Mouse (Mus musculus): ENCODE data around the gene Ptch2. TPM values are rescaled to one million over a fixed set of nuclear protein-coding genes. Genes with fewer than 3 reads are reported as not detected.

Gene Ptch2
- polyA plus RNA-seq, 1 experiment from 2014 or later = 6.4 TPM

DNA sequence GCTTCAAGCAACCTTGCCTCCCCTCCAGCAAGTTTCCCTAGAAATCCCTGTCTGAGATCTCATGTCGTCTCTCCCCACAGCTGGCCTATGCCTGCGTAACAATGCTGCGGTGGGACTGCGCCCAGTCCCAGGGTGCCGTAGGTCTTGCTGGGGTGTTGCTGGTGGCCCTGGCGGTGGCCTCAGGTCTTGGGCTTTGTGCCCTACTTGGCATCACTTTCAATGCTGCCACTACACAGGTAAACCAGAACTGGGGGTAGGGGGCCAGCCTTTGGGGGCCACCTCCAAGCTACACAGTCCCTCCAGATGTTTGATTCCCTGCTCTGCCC is 12.6 kb downstream of the Ptch2 start:
- ATAC-seq (replicated peaks; ENCODE audit: low FRiP score) (no peak), DNase-seq (ENCODE audit: low spot score) (no peak)
- no peaks in the 10 kb centered on the region for H3K9me3 ChIP-seq (ENCODE audit: control insufficient read depth, low read length)
- H3K27ac ChIP-seq (ENCODE audit: low read depth, low read length) = no peak overlapping the region
- H3K4me1 ChIP-seq (replicated peaks; ENCODE audit: control insufficient read depth, insufficient read depth, low read length) = no peaks in the 10 kb centered on the region
- WGBS = 97% methylated on average over 6 of the region's 6 CpGs
- peaks cover 2% of the 10 kb centered on the region; the same call in 1 of the 2 replicates for H3K36me3 ChIP-seq (ENCODE audit: control insufficient read depth, insufficient read depth, low read length)
- no peaks in the 10 kb centered on the region for H3K27me3 ChIP-seq (ENCODE audit: control insufficient read depth, insufficient read depth, low read length)
- no peak overlapping the region for H3K4me3 ChIP-seq (ENCODE audit: low read depth, low read length)
- H3K9ac ChIP-seq (ENCODE audit: low read length) = no peak overlapping the region
- no peak overlapping the region for H3K4me2 ChIP-seq (ENCODE audit: low read depth, low read length, severe bottlenecking)

DNA sequence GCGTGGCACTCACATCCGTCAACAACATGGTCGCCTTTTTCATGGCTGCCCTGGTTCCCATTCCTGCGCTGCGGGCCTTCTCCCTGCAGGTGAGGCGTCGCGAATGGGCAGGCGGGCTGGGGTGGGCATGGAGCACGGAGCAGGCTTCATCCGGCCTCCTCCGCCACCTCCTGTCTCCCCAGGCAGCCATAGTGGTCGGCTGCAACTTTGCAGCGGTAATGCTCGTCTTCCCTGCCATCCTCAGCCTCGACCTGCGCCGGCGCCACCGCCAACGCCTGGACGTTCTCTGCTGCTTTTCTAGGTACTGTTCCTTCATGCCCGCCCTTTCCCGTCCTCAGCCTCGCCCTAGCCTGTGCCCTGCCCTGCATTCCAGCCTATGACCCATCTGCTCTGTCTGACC is 13.5 kb downstream of the Ptch2 start:
- WGBS = 92% methylated on average over 25 of the region's 25 CpGs
- no peak overlapping the region for H3K9ac ChIP-seq (ENCODE audit: low read length)
- no peak overlapping the region for H3K4me3 ChIP-seq (ENCODE audit: low read depth, low read length)
- no peak for ATAC-seq (replicated peaks; ENCODE audit: low FRiP score)
- peaks cover 2% of the 10 kb centered on the region; the same call in 1 of the 2 replicates for H3K36me3 ChIP-seq (ENCODE audit: control insufficient read depth, insufficient read depth, low read length)
- H3K4me2 ChIP-seq (ENCODE audit: low read depth, low read length, severe bottlenecking) = no peak overlapping the region
- H3K27me3 ChIP-seq (ENCODE audit: control insufficient read depth, insufficient read depth, low read length) = no peaks in the 10 kb centered on the region
- no peak for DNase-seq (ENCODE audit: low spot score)
- no peaks in the 10 kb centered on the region for H3K9me3 ChIP-seq (ENCODE audit: control insufficient read depth, low read length)
- no peaks in the 10 kb centered on the region for H3K4me1 ChIP-seq (replicated peaks; ENCODE audit: control insufficient read depth, insufficient read depth, low read length)
- H3K27ac ChIP-seq (ENCODE audit: low read depth, low read length) = no peak overlapping the region

DNA sequence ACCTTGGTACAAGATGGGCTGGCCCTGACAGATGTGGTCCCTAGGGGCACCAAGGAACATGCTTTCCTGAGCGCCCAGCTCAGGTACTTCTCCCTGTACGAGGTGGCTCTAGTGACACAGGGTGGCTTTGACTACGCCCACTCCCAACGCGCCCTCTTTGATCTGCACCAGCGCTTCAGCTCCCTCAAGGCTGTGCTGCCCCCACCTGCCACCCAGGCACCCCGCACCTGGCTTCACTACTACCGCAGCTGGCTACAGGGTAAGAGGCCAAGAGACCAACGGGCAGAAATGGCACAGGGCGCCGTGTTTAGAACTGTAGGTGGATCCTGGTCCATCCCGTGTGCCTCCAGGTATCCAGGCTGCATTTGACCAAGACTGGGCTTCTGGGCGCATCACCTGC is 14.4 kb downstream of the Ptch2 start:
- Histone ChIP-seq H3K4me3 (ENCODE audit: low read depth, low read length) (no peak overlapping the region), H3K9ac (ENCODE audit: low read length) (no peak overlapping the region), H3K36me3 (ENCODE audit: control insufficient read depth, insufficient read depth, low read length) (peaks cover 2% of the 10 kb centered on the region; the same call in 1 of the 2 replicates), H3K4me1 (replicated peaks; ENCODE audit: control insufficient read depth, insufficient read depth, low read length) (no peaks in the 10 kb centered on the region), H3K4me2 (ENCODE audit: low read depth, low read length, severe bottlenecking) (no peak overlapping the region), H3K27me3 (ENCODE audit: control insufficient read depth, insufficient read depth, low read length) (no peaks in the 10 kb centered on the region), H3K27ac (ENCODE audit: low read depth, low read length) (no peak overlapping the region), H3K9me3 (ENCODE audit: control insufficient read depth, low read length) (no peaks in the 10 kb centered on the region)
- WGBS = 89% methylated on average over 13 of the region's 13 CpGs
- no peak for ATAC-seq (replicated peaks; ENCODE audit: low FRiP score)
- DNase-seq (ENCODE audit: low spot score) = no peak

DNA sequence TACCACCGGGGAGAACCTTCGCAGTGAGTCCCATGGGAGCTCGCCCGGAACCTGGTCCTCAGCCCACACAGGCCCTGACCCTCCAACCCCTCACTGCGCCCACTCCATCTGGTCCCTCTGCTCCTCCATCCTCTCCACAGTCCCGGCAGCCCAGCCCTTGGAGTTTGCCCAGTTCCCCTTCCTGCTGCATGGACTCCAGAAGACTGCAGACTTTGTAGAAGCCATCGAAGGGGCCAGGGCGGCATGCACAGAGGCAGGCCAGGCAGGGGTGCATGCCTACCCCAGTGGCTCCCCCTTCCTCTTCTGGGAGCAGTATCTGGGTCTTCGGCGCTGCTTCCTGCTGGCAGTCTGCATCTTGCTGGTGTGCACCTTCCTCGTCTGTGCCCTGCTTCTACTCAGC is 15.1 kb downstream of the Ptch2 start:
- DNase-seq (ENCODE audit: low spot score) (no peak), ATAC-seq (replicated peaks; ENCODE audit: low FRiP score) (no peak)
- H3K4me3 ChIP-seq (ENCODE audit: low read depth, low read length) = no peak overlapping the region
- no peak overlapping the region for H3K4me2 ChIP-seq (ENCODE audit: low read depth, low read length, severe bottlenecking)
- no peaks in the 10 kb centered on the region for H3K27me3 ChIP-seq (ENCODE audit: control insufficient read depth, insufficient read depth, low read length)
- 93% methylated on average over 11 of the region's 11 CpGs for WGBS
- no peak overlapping the region for H3K9ac ChIP-seq (ENCODE audit: low read length)
- H3K4me1 ChIP-seq (replicated peaks; ENCODE audit: control insufficient read depth, insufficient read depth, low read length) = no peaks in the 10 kb centered on the region
- H3K27ac ChIP-seq (ENCODE audit: low read depth, low read length) = no peak overlapping the region
- no peaks in the 10 kb centered on the region for H3K9me3 ChIP-seq (ENCODE audit: control insufficient read depth, low read length)
- peaks cover 2% of the 10 kb centered on the region; the same call in 1 of the 2 replicates for H3K36me3 ChIP-seq (ENCODE audit: control insufficient read depth, insufficient read depth, low read length)

DNA sequence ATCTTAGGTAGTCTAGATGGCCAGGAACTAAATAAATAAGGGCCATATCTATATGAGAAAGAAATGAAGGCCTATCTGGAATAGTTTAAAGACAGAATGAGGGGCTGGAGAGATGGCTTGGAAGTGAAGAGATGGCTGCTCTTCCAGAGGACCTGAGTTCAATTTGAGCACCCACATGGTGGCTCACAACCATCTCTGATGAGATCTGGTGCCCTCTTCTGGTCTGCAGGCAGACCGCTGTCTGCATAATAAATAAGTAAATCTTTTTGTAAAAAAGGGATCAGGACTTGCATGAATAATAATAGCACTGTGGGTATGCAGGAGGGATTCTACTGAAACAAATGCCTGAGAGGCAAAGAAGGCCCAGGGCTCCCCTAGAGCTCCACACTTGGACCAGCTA is 17.4 kb downstream of the Ptch2 start:
- WGBS = 76% methylated on average over 1 of the region's 1 CpGs
- H3K4me1 ChIP-seq (replicated peaks; ENCODE audit: control insufficient read depth, insufficient read depth, low read length) = no peaks in the 10 kb centered on the region
- H3K4me3 ChIP-seq (ENCODE audit: low read depth, low read length) = no peak overlapping the region
- no peaks in the 10 kb centered on the region for H3K9me3 ChIP-seq (ENCODE audit: control insufficient read depth, low read length)
- H3K27me3 ChIP-seq (ENCODE audit: control insufficient read depth, insufficient read depth, low read length) = no peaks in the 10 kb centered on the region
- H3K36me3 ChIP-seq (ENCODE audit: control insufficient read depth, insufficient read depth, low read length) = peaks cover 2% of the 10 kb centered on the region; the same call in 1 of the 2 replicates
- DNase-seq (ENCODE audit: low spot score) (no peak), ATAC-seq (replicated peaks; ENCODE audit: low FRiP score) (no peak)
- no peak overlapping the region for H3K27ac ChIP-seq (ENCODE audit: low read depth, low read length)
- no peak overlapping the region for H3K9ac ChIP-seq (ENCODE audit: low read length)
- H3K4me2 ChIP-seq (ENCODE audit: low read depth, low read length, severe bottlenecking) = no peak overlapping the region

DNA sequence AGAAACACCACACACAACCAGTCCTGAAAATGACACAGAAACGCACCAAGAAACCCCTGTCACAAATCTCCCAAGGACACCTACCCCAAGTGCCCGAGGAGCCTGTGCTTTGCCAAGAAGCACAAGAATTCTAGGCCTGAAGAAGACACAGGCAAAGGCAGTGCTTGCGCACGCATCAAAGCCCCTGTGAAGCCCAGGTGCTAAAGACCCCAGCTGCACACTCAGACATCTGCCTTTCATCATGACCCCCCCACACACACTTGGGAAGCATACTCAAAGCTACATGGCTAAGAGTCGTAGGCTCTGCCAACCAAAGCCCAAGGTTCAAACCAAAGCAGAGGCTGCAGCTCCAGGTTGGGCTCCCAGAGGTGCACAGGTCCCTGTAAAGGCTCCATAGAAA is 19.7 kb downstream of the Ptch2 start:
- WGBS = 82% methylated on average over 5 of the region's 5 CpGs
- no peaks in the 10 kb centered on the region for H3K9me3 ChIP-seq (ENCODE audit: control insufficient read depth, low read length)
- no peak overlapping the region for H3K9ac ChIP-seq (ENCODE audit: low read length)
- no peak overlapping the region for H3K4me3 ChIP-seq (ENCODE audit: low read depth, low read length)
- no peaks in the 10 kb centered on the region for H3K27me3 ChIP-seq (ENCODE audit: control insufficient read depth, insufficient read depth, low read length)
- no peak overlapping the region for H3K4me2 ChIP-seq (ENCODE audit: low read depth, low read length, severe bottlenecking)
- 0 out of 2 replicates have a peak, but pooled peaks cover 2% of the 10 kb centered on the region for H3K36me3 ChIP-seq (ENCODE audit: control insufficient read depth, insufficient read depth, low read length)
- no peaks in the 10 kb centered on the region; the same call in 1 of the 2 replicates for H3K4me1 ChIP-seq (replicated peaks; ENCODE audit: control insufficient read depth, insufficient read depth, low read length)
- no peak overlapping the region for H3K27ac ChIP-seq (ENCODE audit: low read depth, low read length)
- ATAC-seq (replicated peaks; ENCODE audit: low FRiP score) = no peak
- DNase-seq (ENCODE audit: low spot score) = no peak

DNA sequence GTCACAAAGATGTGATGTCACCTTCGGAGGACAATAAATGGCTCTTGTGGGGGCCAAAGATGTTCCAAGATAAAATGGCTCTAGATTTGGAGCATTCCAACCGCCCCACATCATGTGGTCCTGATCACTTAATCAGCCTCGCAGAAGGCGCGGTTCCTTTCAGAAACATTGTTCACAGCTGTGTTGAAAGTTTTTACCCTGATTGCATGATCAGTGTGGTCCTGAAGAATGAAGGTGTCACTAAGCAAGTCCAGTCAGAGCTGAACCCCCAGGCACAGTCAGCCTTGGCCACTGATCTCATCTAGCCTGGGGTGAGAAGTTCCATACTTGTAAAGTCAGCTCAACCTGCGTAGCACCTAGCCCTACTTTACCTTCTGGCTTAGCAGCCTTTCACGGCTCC is 22.1 kb downstream of the Ptch2 start:
- Histone ChIP-seq H3K9ac (ENCODE audit: low read length) (no peak overlapping the region), H3K36me3 (ENCODE audit: control insufficient read depth, insufficient read depth, low read length) (no peaks in the 10 kb centered on the region), H3K4me2 (ENCODE audit: low read depth, low read length, severe bottlenecking) (no peak overlapping the region), H3K27ac (ENCODE audit: low read depth, low read length) (no peak overlapping the region), H3K9me3 (ENCODE audit: control insufficient read depth, low read length) (no peaks in the 10 kb centered on the region), H3K4me3 (ENCODE audit: low read depth, low read length) (no peak overlapping the region), H3K4me1 (replicated peaks; ENCODE audit: control insufficient read depth, insufficient read depth, low read length) (peaks cover 5% of the 10 kb centered on the region), H3K27me3 (ENCODE audit: control insufficient read depth, insufficient read depth, low read length) (no peaks in the 10 kb centered on the region)
- WGBS = 96% methylated on average over 7 of the region's 7 CpGs
- DNase-seq (ENCODE audit: low spot score) (no peak), ATAC-seq (replicated peaks; ENCODE audit: low FRiP score) (no peak)

DNA sequence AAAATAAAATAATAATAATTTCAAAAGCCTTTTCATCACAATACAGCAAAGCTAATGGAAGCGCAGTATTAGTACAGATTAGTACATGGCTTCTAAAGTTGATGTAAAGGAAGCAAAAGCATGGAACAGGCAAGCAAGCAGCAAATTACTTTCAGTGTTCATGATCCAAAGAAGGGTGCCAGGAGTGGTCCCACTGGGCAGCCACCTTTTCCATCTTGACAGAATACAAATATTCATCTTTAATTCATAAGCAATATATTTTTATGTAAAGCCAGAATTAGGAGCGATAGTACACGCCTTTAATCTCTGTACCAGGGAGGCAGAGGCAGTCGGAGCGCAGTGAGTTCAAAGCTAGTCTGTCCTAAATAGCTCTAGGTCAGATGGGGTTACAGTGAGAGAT is 23.8 kb downstream of the Ptch2 start:
- H3K9me3 ChIP-seq (ENCODE audit: control insufficient read depth, low read length) = no peaks in the 10 kb centered on the region
- no peak for DNase-seq (ENCODE audit: low spot score)
- peak overlapping the region; percentile 65 for H3K9ac ChIP-seq (ENCODE audit: low read length)
- H3K36me3 ChIP-seq (ENCODE audit: control insufficient read depth, insufficient read depth, low read length) = no peaks in the 10 kb centered on the region
- peaks cover 5% of the 10 kb centered on the region for H3K4me1 ChIP-seq (replicated peaks; ENCODE audit: control insufficient read depth, insufficient read depth, low read length)
- H3K27ac ChIP-seq (ENCODE audit: low read depth, low read length) = peak overlapping the region; percentile 73; the same call in 1 of the 2 replicates
- H3K4me3 ChIP-seq (ENCODE audit: low read depth, low read length) = peak overlapping the region; percentile 66
- WGBS = 81% methylated on average over 5 of the region's 5 CpGs
- no peaks in the 10 kb centered on the region for H3K27me3 ChIP-seq (ENCODE audit: control insufficient read depth, insufficient read depth, low read length)
- ATAC-seq (replicated peaks; ENCODE audit: low FRiP score) = no peak; the same call in 1 of the 2 replicates
- H3K4me2 ChIP-seq (ENCODE audit: low read depth, low read length, severe bottlenecking) = peak overlapping the region; percentile 89

DNA sequence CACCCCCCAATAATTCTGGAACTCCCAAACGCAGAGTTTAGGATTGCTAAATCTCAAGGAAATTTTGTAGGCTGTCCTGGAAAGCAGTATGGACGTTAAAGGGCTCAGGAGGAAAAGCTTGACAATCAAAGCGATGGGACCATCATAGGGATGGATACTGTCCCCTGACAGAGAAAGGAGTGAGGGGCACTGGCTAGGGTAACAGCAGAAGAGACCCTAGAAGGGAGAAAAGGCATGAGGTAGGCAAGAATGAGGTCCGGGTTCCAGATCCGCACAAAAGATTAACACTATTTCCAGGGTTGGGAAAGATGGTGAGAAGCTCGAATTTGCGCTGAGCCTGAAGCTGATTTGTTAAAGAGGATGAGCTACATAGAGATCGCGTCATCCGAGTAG is 24.2 kb downstream of the Ptch2 start:
- 9% methylated on average over 10 of the region's 10 CpGs for WGBS
- Histone ChIP-seq H3K27me3 (ENCODE audit: control insufficient read depth, insufficient read depth, low read length) (no peaks in the 10 kb centered on the region), H3K4me3 (ENCODE audit: low read depth, low read length) (peak overlapping the region; percentile 66), H3K4me1 (replicated peaks; ENCODE audit: control insufficient read depth, insufficient read depth, low read length) (peaks cover 6% of the 10 kb centered on the region), H3K9ac (ENCODE audit: low read length) (peak overlapping the region; percentile 65), H3K4me2 (ENCODE audit: low read depth, low read length, severe bottlenecking) (peak overlapping the region; percentile 89), H3K27ac (ENCODE audit: low read depth, low read length) (peak overlapping the region; percentile 73), H3K9me3 (ENCODE audit: control insufficient read depth, low read length) (no peaks in the 10 kb centered on the region), H3K36me3 (ENCODE audit: control insufficient read depth, insufficient read depth, low read length) (no peaks in the 10 kb centered on the region)
- peak; percentile 2; the same call in 1 of the 2 replicates for ATAC-seq (replicated peaks; ENCODE audit: low FRiP score)
- no peak for DNase-seq (ENCODE audit: low spot score)

Data from forebrain, embryonic 11.5 days (tissue).